In genomic region chr6:129512868-129513267, GRCm38 (mm10) we compare ENCODE assay signal across 20 mouse cellular contexts. TPM values are rescaled to one million over a fixed set of nuclear protein-coding genes. Genes with fewer than 3 reads are reported as not detected.
DNase-seq lines count a peak whose midpoint lies in the region; ATAC-seq lines count a peak whose summit lies in the region.
"Had no signal": no experiment of that assay in that cellular context is flagged by ENCODE, and none has a peak within 500 bp of the region (broad histone marks: within the 10 kb centered on the region; RNA-seq: fewer than 3 reads in every experiment).

No protein-coding gene starts in this region.

- no peak overlapping the region for H3K4me3 ChIP-seq in stomach, embryonic 15.5 days (replicated peaks)
- H3K4me3 ChIP-seq: heart, embryonic 10.5 days had no signal

- peak; percentile 7 for DNase-seq in kidney, adult 11 months
- DNase-seq in kidney, adult 8-10 months = no peak
- DNase-seq in forelimb bud, embryonic 11.5 days (ENCODE audit: low read depth, low spot score) = peak; percentile 69
- peak; percentile 20 for DNase-seq in kidney, postnatal 14 days
- no peak for DNase-seq in right cerebral cortex, postnatal 14 days
- no peak for DNase-seq in layer of hippocampus, adult 18-20 months (ENCODE audit: low spot score in 2 of 2)
- DNase-seq in layer of hippocampus, adult 9-11 months = no peak
- DNase-seq: cerebellum, postnatal 14 days; gastrocnemius, postnatal 36 days; heart, postnatal 36 days; left cerebral cortex, postnatal 4 days; liver, postnatal 0 days; thymus, postnatal 14 days had no signal

- peak overlapping the region; percentile 78 for H3K27ac ChIP-seq in stomach, embryonic 15.5 days
- H3K27ac ChIP-seq: heart, embryonic 10.5 days had no signal

- H3K36me3 ChIP-seq in stomach, embryonic 15.5 days = no peaks in the 10 kb centered on the region
- H3K36me3 ChIP-seq: heart, embryonic 10.5 days had no signal

- 37% methylated on average over 8 of the region's 8 CpGs for WGBS in stomach, embryonic 15.5 days

- no peak overlapping the region for H3K9ac ChIP-seq in stomach, embryonic 15.5 days
- H3K9ac ChIP-seq: liver, postnatal 0 days had no signal

- H3K4me1 ChIP-seq in stomach, embryonic 15.5 days = peaks cover 14% of the 10 kb centered on the region
- H3K4me1 ChIP-seq: heart, embryonic 10.5 days had no signal

- peak; percentile 48; the same call in 1 of the 2 replicates for ATAC-seq in stomach, embryonic 15.5 days (ENCODE audit: insufficient read depth, low FRiP score, low read depth)
- ATAC-seq: inflammation-experienced regulatory T-cells, adult 6 months; liver, postnatal 0 days had no signal

- H3K9me3 ChIP-seq in stomach, embryonic 15.5 days = no peaks in the 10 kb centered on the region
- H3K9me3 ChIP-seq: heart, embryonic 10.5 days had no signal

- no peaks in the 10 kb centered on the region for H3K27me3 ChIP-seq in stomach, embryonic 15.5 days (replicated peaks)

- H3K4me2 ChIP-seq in stomach, embryonic 15.5 days = peak overlapping the region; percentile 17; the same call in 1 of the 2 replicates

RNA-seq across cellular contexts. Expression of gene Tmem52b, which starts 0.5 kb away (rescaled TPM):
- polyA plus RNA-seq in stomach, embryonic 15.5 days (2015; fragmentation: Nextera tagmentation; extraction: Ambion mirVana) = 0.30 TPM in 1 of 2 replicates, not detected in the other
- not detected for total RNA-seq in layer of hippocampus, adult 18-20 months (2021)
- total RNA-seq: gastrocnemius, postnatal 36 days; heart, postnatal 36 days; layer of hippocampus, postnatal 25 days; left cerebral cortex, postnatal 4 days had no signal
- polyA plus RNA-seq: embryonic facial prominence, embryonic 14.5 days; forebrain, embryonic 11.5 days; heart, embryonic 10.5 days; inflammation-experienced regulatory T-cells, adult 6 months; liver, postnatal 0 days; midbrain, embryonic 14.5 days had no signal

RNA-seq across cellular contexts. Expression of gene Olr1, which starts 5.9 kb away (rescaled TPM):
- 0.05 and 0.14 TPM in 2 replicates for polyA plus RNA-seq in stomach, embryonic 15.5 days (2015; fragmentation: Nextera tagmentation; extraction: Ambion mirVana)
- not detected for total RNA-seq in layer of hippocampus, adult 18-20 months (2021)
- total RNA-seq: gastrocnemius, postnatal 36 days; layer of hippocampus, postnatal 25 days; left cerebral cortex, postnatal 4 days had no signal
- polyA plus RNA-seq: forebrain, embryonic 11.5 days; midbrain, embryonic 14.5 days had no signal

RNA-seq across cellular contexts. Expression of gene Gabarapl1, which starts 20.1 kb away (rescaled TPM):
- polyA plus RNA-seq in stomach, embryonic 15.5 days (2015; fragmentation: Nextera tagmentation; extraction: Ambion mirVana) = 40.2 and 42.1 TPM in 2 replicates
- total RNA-seq in layer of hippocampus, adult 18-20 months (2021) = 100 to 1,000 TPM; 745 to 780 TPM

Comparison
In these comparisons a context has a peak if more than half of its experiments do, and no peak if none do; other contexts are left out.
1. DNase-seq: peak in kidney, adult 11 months (single experiment), forelimb bud, embryonic 11.5 days (single experiment) and kidney, postnatal 14 days (single experiment); none in kidney, adult 8-10 months (0 of 2), right cerebral cortex, postnatal 14 days (single experiment), layer of hippocampus, adult 18-20 months (0 of 2) and layer of hippocampus, adult 9-11 months (single experiment).